Mouse (Mus musculus): ENCODE results near the gene Bend6. TPM values are rescaled to one million over a fixed set of nuclear protein-coding genes. Genes with fewer than 3 reads are reported as not detected.
A peak's percentile ranks its signal among the peaks of the same experiment; 100 is the strongest.

Bend6 gene
- total RNA-seq (2015; ENCODE audit: low replicate concordance) (not detected in 2 replicates), total RNA-seq (2017; ENCODE audit: low replicate concordance) (5.5 TPM in 1 of 2 replicates, not detected in the other)

DNA sequence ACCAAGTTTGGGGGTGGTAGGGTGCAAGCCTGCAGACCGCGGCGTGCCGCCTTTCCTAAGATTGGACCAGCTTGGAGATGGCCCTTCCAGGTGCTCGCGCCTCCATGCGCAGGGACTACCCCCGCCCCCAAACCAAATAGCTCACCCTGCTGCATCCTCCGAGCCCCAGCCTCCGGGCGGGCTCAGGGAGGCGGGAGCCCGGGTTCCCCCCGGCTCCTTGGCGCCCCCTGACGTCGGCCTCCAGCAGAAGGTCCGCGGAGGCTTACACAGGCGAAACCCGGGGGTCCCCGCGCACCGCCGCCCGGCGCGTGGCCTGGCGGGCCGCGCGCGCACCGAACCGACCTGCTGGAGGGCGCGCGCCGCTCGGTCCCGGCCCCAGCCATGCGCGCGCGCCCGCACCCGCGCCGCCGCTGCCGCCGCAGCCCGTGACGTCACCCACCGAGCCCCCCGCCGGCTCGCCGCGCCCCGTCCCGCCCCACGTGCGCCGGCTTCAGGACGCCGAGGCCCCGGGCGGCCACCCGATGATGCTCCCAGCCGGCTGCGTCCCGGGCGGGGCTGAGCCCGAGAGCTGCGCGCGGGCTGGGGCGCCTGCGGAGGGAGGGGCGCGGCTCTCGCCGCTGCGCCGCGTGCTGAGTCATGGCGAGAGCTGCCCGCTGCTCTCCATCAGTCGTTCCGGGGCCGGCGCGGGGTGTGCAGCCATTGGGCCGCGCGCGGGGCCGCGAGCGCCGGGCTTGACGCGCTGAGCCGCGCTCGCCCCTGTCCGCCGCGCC, at the start of gene Bend6:
Gene Bend6 (minus strand): TSS at position 396 of the 770 bp plus-strand sequence.
- peak; percentile 57; the same call in 1 of the 2 replicates for ATAC-seq (replicated peaks; ENCODE audit: low FRiP score, poor library complexity, severe bottlenecking)

DNA sequence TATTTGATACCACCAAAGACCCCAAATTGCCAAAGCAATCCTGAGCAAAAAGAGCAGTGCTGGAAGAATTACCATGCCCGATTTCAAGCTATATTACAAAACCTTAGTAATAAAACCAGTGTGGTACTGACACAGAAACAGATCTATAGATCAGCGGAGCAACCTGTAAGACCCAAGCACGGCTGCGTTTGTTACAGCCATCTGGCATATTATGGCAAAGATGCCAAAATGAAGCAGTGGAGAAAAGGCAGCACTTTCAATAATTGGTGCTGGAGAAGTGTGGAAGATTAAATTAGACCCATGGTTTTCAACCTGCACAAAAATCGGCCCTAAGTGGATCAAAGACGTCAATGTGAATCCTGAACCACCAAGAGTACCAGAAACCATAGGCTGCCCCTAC, 48.0 kb upstream of the Bend6 start:
- ATAC-seq (replicated peaks; ENCODE audit: low FRiP score, poor library complexity, severe bottlenecking), result no peak

DNA sequence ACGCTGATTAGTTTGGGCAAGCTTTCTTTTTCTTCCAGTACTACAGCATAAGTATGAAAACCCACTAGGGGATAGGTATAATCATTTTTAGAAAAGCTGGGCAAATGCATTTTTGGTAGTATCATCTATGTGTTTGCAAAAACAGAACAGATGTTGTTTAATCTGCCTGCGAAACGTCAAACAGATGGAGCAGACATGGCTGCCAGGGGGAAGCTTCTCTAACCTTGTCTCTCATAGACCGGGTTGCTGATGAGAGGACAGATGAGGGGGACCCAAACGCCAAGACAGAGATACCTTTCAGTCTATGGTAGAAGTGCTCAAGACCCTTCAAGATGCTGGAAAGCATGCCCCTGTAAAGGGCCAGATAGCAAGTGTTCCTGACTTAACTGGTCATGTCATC, 40.9 kb upstream of the Bend6 start:
- ATAC-seq (replicated peaks; ENCODE audit: low FRiP score, poor library complexity, severe bottlenecking), result no peak

DNA sequence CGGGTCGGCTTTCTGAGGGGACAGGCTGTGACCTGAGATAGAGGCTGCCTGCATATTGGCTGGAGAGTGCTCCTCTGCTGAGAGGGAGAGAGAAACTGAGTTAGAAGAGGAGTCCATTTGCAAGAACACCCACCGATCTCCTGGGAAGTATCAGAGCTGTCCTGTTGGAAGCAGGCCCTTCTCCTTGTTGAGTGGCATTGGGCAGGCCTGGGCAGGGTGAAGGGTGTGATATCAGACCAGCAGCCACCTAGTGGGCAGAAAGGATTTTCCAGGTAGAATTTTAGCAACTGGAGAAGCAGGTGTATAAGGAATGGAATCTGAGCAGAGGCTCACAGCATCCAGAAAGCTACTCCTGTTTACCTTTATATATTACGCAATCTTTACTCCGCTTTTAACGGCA, 40.2 kb upstream of the Bend6 start:
- ATAC-seq (replicated peaks; ENCODE audit: low FRiP score, poor library complexity, severe bottlenecking), result no peak

DNA sequence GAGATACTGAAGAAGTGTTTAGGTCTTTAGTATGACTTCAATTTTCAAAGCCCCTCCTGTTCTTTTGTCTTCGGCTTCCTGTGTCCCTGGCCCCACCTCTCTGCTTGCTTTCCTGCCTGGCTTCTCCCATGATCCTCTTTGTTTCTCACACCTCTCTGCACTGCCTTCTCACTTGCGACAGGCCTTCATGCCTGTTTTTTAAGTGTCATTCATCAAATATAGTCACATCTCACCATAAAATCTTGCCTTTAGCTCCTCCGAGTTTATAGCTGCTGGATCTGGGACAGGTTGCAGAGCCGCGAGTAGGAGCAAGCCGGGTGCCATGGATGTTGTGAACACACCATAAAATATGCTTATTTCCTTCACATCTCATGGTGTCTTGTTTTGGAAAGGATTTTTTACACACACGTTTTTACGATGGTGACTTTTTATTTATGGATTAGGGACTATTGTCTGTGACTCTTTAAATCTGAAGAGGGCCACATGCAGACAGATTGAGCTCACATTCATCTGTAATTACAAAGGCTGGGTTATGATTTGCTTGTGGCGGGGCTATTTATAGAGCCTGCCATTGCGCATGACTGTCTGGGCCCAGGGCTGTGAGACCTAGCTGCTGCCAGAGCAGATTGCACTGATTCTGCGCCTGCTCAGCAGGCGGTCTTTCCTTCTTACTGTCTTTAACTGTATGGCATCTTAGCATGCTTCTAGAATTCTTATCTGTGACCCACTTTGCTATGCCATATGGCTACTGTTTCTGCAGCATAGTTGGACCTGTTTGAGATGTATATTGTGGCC, 39.2 kb upstream of the Bend6 start:
- no peak for ATAC-seq (replicated peaks; ENCODE audit: low FRiP score, poor library complexity, severe bottlenecking)

DNA sequence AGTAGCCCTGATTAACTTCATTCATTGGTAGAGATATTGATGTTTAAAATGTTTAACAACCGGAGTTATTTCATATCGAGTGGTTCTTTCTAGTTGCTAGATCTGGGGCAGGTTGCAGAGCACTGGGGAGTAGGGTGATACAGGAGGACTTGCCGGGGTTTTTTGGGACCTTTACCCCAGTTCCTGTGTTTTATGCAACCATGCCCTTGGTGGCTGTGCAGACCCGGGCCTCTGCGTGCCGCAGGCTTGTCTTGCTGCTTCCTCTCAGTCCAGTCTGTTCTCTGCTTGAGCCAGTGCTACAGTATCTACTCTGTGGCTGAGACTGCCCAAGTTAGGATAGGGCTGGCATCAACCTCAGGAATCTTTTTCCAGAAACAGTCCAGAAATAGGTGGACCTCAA, 38.1 kb upstream of the Bend6 start:
- no peak for ATAC-seq (replicated peaks; ENCODE audit: low FRiP score, poor library complexity, severe bottlenecking)

DNA sequence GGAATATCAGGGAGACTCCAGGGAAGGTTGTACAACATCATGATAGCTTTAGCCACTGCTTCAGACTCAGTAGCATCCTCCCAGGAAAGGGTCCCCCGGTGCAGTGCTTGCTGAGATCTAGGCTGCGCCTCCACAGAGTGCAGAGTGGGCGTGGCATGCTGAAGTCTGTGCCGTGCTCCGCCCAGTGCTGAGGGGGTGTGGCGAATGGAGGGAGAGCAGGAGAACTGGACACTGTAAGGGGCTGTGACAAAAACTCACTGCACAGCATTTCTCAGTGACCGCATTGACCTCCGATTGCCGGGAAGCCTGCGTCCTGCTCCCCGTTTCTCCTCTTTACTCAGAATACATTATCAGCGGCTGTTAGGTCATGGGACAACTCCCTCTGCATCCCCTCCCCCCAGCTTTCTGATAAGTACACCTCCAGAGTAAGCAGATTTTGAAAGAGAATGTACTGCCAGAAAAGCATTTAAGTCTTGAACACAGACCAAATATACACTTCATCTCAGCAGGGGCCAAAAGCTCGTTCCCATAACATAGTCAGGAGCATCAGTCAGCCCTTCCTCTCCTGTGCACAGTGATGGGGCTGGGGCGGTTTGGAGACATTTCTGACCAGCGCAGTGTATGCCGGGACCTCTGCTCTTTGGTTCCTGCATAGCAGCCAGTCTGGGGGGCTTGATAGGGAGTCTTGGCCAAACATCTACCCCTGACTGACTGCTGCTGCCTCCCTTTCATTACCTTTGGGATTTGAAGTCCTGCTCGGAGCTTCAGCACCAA, 37.5 kb upstream of the Bend6 start:
- no peak for ATAC-seq (replicated peaks; ENCODE audit: low FRiP score, poor library complexity, severe bottlenecking)

DNA sequence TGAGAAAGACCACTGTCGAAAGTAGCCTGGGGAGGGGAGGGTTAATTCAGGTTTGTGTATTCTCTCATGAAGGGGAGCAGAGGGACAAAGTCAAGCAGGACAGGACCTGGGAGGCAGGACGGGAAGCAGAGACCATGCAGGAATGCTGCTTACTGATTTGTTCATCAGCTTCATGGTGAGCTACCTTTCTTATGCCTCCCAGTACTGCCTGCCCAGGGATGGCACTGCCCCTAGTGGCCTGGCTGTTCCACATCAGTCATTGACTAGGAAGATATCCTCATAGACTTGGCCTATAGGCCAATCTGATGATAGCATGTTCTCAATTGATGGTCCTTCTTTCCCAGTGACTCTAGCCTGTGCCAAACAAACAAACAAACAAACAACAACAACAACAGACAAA, 36.3 kb upstream of the Bend6 start:
- no peak for ATAC-seq (replicated peaks; ENCODE audit: low FRiP score, poor library complexity, severe bottlenecking)

DNA sequence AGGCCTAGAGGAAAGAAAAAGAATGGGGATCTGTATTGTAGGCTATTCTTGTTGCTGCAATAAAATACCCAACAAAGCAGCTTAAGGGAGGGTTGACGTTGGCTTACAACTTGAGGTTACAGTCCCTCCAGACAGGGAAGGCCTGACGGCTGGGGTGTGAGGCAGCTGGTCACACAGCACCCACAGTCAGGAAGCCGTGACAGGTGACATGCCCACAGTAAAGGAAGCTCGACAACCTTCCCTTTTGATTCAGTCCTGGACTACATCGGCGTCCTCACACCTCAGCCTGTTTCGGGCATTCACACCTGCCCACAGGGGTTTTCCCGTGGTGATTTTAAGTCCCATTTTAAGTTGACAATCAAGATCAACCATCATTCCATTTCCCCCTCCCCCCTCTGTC, 35.0 kb upstream of the Bend6 start:
- ATAC-seq (replicated peaks; ENCODE audit: low FRiP score, poor library complexity, severe bottlenecking), result no peak

DNA sequence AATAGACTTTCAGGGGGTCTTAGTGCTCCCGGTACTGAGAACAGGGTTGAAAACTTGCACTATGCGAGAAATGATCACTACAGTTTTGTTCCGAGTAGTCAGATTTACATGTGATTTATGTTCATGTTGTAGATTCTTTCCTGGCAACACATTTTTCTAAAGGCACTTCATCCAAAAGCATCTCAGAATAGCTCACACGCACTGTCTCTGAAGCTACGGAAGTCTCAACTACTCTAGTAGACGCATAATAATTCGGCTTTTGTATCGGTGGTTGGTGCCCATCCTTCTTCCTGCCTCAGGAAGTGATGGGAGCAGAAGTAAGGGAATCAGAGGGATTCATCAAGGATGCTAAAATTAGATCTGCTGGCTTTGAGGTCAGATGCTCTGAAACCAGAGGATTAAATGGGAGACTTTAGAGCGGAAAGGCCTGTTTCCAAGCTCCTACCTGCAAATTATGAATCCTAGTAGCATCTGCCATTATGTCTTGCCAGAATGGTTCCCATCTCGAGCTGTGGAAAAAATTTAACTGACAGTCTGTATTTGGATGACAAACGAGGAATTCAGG, 32.8 kb upstream of the Bend6 start:
- ATAC-seq (replicated peaks; ENCODE audit: low FRiP score, poor library complexity, severe bottlenecking), result no peak

DNA sequence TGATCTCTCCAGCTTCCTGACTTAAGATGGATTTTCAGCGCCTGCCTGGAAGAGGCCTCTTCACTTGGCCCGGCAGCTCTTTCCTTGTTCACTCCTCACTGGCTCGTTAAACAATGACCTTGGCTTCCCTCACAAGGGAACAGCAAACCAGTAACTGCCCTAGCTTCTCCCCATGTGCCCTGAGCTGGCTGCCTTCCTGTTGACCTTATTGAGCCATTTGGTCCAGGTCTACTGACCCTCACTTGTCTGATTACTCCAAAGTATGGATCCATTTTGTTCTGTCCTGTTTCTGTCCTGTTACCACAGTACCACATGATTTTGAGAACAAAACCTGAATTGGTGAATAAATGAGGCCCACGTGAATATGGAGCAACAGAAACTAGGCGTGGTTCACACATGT, 32.2 kb upstream of the Bend6 start:
- ATAC-seq (replicated peaks; ENCODE audit: low FRiP score, poor library complexity, severe bottlenecking), result no peak

DNA sequence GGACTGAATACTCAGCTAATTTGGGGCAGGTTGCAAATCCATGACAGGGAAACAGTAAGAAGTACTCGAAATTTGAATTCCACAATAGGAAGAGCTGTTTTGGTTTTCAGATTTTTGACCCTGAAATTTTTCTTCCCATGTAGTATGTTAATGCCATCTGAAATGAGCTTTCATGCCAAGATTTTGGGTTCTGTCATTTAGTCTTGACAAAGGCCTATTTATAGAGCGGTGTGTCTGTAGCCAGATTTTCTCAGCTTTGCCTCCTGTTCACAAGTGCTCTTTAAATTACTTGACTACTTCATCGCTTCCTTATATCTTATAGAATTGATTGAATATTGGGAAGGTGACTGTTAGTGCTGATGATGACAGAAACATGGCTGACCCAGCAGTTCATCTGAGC, 28.3 kb upstream of the Bend6 start:
- ATAC-seq (replicated peaks; ENCODE audit: low FRiP score, poor library complexity, severe bottlenecking), result no peak

DNA sequence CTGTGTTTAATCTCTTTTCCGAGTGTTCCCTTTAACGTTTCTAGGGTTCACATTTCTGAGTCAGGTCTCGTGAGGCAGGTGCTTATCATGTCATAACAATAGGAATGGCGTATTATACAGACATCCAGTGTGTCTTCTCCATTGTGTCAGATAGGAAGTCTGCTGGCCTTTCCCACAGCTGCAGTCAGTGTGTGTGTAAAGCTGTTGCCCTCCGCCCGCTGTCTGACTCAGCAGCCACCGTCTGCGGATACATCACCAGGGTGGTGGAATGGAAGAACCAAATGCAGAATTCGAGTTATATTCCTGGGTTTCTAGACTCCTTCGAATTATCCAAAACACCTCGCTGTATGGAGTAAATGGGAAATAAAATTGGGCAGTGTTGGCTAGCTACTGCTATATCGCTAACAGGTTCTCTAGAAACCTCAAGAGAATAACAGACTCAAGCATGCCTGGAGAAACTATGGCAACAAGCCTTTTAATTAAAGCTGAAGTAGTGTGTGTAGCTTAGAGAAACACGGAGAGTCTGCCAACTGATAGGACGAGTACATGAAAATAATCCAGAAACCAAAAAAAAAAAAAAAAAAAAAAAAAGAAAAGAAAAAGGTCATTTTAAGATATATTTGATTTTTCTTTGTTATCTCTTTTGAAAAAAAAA, 25.4 kb upstream of the Bend6 start:
- ATAC-seq (replicated peaks; ENCODE audit: low FRiP score, poor library complexity, severe bottlenecking), result no peak

DNA sequence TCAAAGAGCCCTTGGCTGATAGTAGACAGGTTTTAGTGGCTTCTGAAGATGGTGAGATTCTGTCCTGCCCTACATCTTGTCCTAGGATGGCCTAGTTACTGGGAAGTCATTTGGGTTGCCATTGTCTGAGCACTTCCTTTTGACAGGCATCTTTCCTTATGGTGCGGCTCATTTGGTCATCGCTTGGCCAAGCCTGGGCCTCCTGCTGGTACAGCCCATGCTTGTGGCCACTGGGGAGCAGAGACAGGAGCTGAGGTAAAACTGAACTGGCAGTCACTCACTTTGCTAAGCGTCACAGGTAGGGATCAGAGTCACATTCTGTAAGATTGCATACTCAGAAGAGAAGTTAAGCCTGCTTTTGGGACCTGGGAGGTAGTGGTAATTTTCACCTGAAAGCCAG, 24.6 kb upstream of the Bend6 start:
- no peak for ATAC-seq (replicated peaks; ENCODE audit: low FRiP score, poor library complexity, severe bottlenecking)

DNA sequence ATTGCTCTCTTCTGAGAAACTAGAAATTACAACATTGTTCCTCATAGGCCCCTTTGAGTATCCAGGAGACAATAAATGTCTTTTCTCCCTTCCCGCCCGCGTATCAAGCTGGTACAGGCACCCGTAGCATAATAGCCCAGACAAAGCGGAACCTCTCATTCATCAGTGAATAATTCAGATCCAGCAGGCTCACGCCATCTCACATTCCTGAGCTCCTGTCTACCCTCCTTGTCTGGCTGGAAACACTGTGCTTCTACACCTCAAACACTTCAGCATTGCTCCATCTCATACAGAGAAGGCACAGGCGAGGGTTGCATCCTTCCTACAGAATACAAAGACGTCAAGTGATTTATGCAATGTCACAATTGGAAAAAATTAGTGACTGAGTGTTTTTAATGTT, 24.2 kb upstream of the Bend6 start:
- ATAC-seq (replicated peaks; ENCODE audit: low FRiP score, poor library complexity, severe bottlenecking), result no peak

DNA sequence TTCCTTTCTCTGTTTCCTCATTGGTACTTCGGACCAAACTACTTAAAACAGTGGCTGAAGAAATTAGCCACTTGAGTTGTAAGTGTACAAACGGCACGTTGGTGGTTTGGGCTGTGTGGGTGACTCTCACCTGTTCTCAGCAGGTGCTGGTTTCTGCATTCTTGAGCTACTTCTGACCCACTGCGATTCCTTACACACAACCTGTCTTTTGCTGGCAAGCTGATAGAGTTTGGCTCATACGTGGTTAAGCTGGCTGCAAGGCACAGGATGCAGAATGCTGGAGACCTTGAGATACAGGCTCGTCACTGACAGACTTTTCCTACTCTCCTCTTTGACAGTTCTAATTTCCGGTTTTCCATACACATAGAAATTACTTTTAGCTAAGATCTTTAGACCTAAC, 19.9 kb upstream of the Bend6 start:
- ATAC-seq (replicated peaks; ENCODE audit: low FRiP score, poor library complexity, severe bottlenecking), result no peak

DNA sequence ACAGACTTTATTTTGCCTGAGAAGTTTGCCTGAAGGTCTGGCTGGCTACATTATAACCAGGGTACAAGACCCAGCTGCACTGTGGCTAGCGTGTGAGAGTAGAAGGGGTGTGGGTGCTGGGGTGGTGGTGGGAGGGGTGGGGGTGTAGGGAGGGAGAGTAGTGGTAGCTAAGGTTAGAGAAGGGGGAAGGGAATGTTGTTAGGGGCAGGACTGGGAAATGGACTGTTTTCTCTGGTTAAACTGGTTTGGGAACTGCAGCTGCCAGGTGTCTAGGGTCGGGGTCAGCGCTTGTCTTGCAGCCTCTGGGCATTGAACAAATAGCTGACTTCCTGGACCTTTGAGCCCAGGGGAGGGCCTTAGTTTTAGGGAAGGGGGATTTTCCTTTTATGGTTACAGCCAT, 17.7 kb upstream of the Bend6 start:
- ATAC-seq (replicated peaks; ENCODE audit: low FRiP score, poor library complexity, severe bottlenecking), result no peak

DNA sequence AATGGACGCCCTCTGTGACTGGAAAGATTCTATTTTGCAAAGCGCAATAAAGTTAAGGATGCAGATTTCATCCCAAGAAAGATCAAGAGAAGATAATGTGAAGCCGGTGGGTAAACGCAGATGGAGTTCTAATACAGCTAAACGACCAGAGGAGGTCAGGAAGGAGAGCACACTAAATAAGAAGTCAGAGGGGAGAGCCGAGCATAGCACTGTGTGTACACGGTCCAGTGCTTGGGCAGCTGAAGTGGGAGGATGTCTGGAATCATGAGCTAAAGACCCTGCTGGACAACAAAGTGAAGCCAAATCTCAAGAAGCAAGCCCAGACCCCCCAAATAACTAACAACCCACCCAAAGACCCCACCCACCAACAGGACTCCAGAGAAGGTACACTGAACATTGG, 15.4 kb upstream of the Bend6 start:
- ATAC-seq (replicated peaks; ENCODE audit: low FRiP score, poor library complexity, severe bottlenecking), result no peak

DNA sequence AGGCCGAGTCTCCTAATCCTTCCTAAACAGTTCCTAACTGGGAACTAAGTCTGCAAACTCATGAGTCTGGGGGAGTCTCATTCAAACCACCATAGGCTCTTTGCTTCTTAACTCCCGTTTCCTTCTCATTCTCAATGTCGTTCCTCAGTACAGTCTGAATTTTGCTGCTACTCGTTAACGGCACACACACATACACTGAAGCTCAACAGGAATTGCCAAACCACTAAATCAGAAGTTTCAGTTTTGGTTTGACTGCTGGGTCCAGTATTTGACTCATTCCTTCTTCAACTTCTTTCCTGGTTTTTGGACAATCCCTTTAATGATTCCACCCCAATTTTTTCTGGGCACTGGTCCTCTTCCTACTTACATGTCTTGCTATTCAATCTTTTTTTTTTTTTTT, 8.9 kb upstream of the Bend6 start:
- ATAC-seq (replicated peaks; ENCODE audit: low FRiP score, poor library complexity, severe bottlenecking), result no peak

DNA sequence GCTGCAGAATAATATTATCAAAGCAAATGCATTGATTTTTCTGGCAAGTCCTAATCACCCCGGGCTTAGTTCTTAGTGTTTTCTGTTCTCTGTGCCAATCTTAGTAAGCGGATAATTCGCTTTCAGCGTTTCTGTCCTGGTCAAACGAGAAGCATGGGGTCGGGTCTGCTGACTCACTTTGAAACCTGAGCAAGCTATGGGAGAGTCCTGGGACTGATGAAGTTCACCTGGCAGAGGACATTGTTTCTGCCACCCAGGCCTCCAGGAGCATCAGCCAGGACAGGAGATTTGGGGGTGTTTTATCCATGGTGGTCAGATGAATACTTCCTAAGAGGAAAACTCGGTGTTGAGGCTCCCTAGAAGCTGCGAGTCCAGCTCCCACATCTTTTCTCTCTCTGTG, 4.0 kb upstream of the Bend6 start:
- ATAC-seq (replicated peaks; ENCODE audit: low FRiP score, poor library complexity, severe bottlenecking), result no peak

All from erythroblast, adult 5-6 weeks (primary cell).